Mouse (Mus musculus) left cerebral cortex, postnatal 14 days (tissue): ENCODE measurements at regions not wholly inside any gene's neighbourhood (a gene's known extent, or its start where the extent isn't known, plus 50 kb on each side); places are given as distances from the start of the nearest gene placed in this dataset.
A peak's percentile ranks its signal among the peaks of the same experiment; 100 is the strongest.
"Not testable (repeated sequence)": the region's sequence is repeated elsewhere in the genome, so short reads cannot be mapped to it uniquely, and the experiment has no call there.

ENCODE experiments used
- DNase-seq, 2 experiments: peaks; one replicate each; pipeline ENCODE4 v3.0.0; 2021 to 2022; ENCODE audit warnings: low spot score in 2 of 2, mixed read lengths in 1 of 2
- intact Hi-C: fragments of 180-260 bp; cut with DNase I; formaldehyde crosslinking; loops from one replicate; pipeline ENCODE4 v1.15.1; 2025

- DNase-seq, intact Hi-C loops: not testable (repeated sequence)
Measured at GRCm38 (mm10) chr2:108843855-108844254, 436.7 kb upstream of the Kif18a start.

- intact Hi-C loops = no loop called here
- no peak for DNase-seq
Measured at GRCm38 (mm10) chr2:108848051-108848450, 432.5 kb upstream of the Kif18a start.

- DNase-seq = no peak
- intact Hi-C loops = no loop called here
Measured at GRCm38 (mm10) chr2:108854399-108854798, 426.1 kb upstream of the Kif18a start.

- intact Hi-C loops = loop anchor here (2.0 kb wide), 1 partner anchor 818 kb away; no protein-coding TSS in a partner anchor
- peak in 1 of 2 experiments; percentile 37 for DNase-seq
Measured at GRCm38 (mm10) chr2:108877141-108877540, 403.4 kb upstream of the Kif18a start.

GRCm38 (mm10) chr2:108877676-108878075 lies 402.9 kb upstream of the Kif18a start:
- DNase-seq = no peak
- intact Hi-C loops = loop anchor here (2.0 kb wide), 1 partner anchor 817 kb away; no protein-coding TSS in a partner anchor

- DNase-seq = peak in 1 of 2 experiments; percentile 4
- intact Hi-C loops = no loop called here
Measured at GRCm38 (mm10) chr2:108904121-108904733, 376.3 kb upstream of the Kif18a start.

- intact Hi-C loops = no loop called here
- no peak for DNase-seq
Measured at GRCm38 (mm10) chr2:108913555-108913954, 367.0 kb upstream of the Kif18a start.

- intact Hi-C loops = no loop called here
- no peak for DNase-seq
Measured at GRCm38 (mm10) chr2:108913967-108914366, 366.6 kb upstream of the Kif18a start.

GRCm38 (mm10) chr2:108919500-108920045 lies 361.0 kb upstream of the Kif18a start:
- intact Hi-C loops = no loop called here
- no peak for DNase-seq

- DNase-seq = no peak
- intact Hi-C loops = no loop called here
Measured at GRCm38 (mm10) chr2:108920111-108920510, 360.4 kb upstream of the Kif18a start.

- DNase-seq = no peak
- intact Hi-C loops = no loop called here
Measured at GRCm38 (mm10) chr2:108935981-108936762, 344.4 kb upstream of the Kif18a start.

GRCm38 (mm10) chr2:108980921-108981320 lies 299.6 kb upstream of the Kif18a start:
- intact Hi-C loops = no loop called here
- no peak for DNase-seq

GRCm38 (mm10) chr2:109016223-109016622 lies 264.3 kb upstream of the Kif18a start:
- intact Hi-C loops = no loop called here
- DNase-seq = no peak

GRCm38 (mm10) chr2:109017018-109017707 lies 263.4 kb upstream of the Kif18a start:
- DNase-seq = no peak
- intact Hi-C loops = no loop called here

GRCm38 (mm10) chr2:109038131-109038695 lies 242.3 kb upstream of the Kif18a start:
- intact Hi-C loops = no loop called here
- no peak for DNase-seq
